Mouse (Mus musculus) A20 (cell line): Measurements from ENCODE around the gene Ints6l.

Source experiments
- DNase-seq: peaks from one replicate; pipeline ENCODE4 v3.0.0-alpha.2; 2011; ENCODE audit warnings: low read depth, low spot score

The Ints6l gene

GRCm38 (mm10) chrX:56454671-56455371 lies at the start of gene Ints6l:
TSS of gene Ints6l (plus strand) at chrX:56454857.
- DNase-seq = peak; percentile 82

DNA sequence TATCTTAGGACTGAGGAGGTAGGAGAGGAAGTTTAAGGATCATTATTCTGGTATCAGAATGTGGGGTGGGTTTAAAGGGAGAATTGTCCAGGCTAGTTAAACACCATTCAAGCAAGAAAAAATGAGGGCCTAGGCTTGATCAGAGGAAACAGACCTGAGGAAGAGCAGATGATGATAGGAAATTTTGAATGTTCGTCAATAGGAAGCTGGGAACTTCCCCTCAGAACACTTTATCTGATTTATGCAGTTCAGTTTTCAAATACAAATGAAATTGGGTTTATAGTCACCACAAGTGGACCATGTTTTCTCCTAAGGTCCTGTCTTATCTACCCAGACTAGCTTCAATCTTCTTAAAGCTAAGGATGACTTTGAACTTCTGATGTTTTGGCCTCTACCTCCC lies 49.2 kb upstream of the Ints6l start:
- no peak for DNase-seq

DNA sequence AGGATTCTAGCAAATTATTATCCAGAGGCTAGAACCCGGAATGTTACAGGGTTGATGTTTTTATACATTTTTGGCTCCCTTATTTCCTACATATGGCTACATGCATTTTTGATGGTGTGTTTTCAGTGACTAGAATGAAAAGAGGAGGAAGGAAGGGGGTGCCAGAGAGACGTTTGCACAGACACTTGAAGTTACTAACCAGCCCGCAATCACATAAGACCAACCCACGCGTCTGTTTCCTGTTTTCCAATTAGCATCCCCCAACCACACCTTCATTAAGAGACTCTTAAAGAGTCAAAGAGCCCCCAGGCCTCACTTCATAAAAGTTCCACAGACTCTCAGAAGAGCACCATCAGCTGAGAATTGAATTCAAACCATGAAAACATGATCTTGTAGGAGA lies 48.5 kb upstream of the Ints6l start:
- DNase-seq = no peak

DNA sequence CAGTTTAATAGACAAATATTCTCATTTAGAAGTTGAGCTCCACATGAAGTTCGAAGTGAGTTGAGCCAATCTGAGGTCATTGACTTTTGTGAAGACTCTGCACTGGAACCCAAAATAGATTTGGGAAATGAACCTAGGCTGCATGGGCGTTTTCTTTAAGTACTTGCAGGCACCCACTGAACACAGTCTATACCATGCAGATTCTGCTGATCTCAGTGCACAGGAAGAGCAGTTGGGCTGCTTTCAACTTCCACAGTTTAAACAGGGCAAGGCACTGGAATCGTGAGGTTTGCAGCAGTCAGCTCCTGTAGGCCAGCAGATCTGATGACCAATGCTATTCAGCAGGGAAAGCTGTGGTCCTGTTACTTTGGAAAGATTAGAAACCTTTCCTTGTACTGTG lies 38.4 kb upstream of the Ints6l start:
- peak; percentile 17 for DNase-seq

- DNase-seq = peak; percentile 47
Measured at GRCm38 (mm10) chrX:56417541-56417940, 37.1 kb upstream of the Ints6l start.

DNA sequence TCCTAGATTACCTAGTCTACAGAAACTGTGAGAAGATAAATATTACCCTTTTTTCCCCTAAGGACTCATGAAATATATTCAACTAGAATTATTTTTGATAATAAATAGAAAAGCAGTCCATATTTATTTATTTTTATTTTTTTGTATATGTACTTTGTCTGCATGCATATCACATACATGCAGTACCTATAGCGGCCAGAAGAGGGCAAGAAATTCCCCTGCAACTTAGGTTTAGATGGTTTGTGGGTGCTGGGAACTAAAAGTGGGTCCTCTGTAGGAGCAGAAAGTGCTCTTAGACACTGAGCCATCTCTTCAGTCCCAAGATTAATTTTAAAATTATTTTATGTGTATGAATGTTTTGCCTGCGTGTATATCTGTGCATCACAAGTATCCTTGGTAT lies 24.1 kb upstream of the Ints6l start:
- no peak for DNase-seq

GRCm38 (mm10) chrX:56435758-56436283 lies 18.8 kb upstream of the Ints6l start:
- no peak for DNase-seq

DNA sequence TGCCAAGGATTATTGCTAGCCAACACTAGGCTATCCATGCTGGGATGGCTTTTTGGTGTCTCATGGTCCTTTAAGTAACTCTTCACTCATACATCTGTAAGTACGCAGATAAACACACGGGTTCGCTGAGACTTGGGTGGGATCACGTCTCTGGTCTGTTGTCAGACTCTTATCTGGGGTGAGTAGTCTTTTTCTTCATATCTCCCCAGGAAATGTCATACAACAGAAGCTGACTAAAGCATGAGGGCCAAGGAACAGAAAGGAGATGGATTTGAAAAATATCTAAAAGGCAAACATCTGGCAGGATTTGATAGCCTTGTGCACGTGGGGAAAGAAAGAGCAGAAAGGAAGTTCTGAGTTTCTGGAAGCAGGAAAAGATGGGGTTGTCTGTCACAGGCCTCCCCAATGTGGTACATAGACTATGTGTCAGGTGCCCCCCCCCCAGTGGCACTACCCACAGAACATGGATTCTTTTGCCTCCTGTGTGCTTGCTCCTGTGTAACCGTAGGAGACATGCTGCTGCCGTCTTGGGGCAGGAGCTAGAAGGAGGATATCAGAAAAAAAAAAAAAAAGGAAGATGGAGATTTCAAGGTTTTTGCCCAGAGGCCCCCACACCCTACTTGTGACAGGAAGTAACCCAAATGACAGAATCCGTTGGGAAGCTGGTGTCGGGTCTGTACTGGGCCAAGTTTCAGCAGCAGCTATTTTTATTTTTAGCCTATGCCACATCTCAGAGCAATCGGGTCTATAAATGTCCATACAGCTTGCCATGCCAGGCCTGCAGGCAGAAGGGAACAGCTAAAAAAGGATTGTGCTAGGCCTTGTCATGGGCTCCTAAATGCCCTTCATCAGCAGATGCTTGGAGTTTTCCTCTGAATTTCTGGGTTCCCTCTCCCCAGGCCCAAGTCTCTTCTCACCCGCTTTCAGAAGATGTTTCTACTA lies 7.9 kb upstream of the Ints6l start:
- no peak for DNase-seq

DNA sequence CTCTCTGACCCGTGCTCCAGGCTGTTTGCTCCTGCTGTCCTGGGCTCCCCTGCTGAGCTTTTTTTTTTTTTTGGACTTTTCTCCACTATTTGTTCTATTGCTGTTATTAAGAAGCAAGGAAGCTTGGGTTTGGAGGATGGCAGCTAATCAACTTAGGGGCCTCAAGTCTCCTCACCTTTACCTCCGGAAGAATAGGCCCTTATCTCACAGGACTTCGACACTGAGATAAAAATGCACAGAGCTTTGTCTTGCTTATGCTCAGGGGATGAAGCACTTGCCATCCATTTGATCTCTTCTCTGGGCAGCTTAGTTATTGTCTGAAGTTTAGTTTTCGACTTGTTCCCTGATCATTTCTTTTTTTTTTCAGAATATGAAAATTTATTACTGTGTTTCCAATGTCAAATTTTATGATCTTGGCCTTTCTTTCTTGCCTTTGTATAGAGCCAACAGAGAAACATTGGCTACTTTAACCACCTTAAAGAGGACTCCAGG lies 7.1 kb upstream of the Ints6l start, which contains the start of gene Gm2174:
Gene Gm2174 (plus strand): TSS at position 442 of the 492 bp plus-strand sequence.
- DNase-seq = no peak

- peak; percentile 90 for DNase-seq
Measured at GRCm38 (mm10) chrX:56455372-56456246, 952 bp downstream of the Ints6l start.

- peak; percentile 47 for DNase-seq
Measured at GRCm38 (mm10) chrX:56456379-56456778, 1.7 kb downstream of the Ints6l start.

GRCm38 (mm10) chrX:56462020-56462933 lies 7.6 kb downstream of the Ints6l start:
- no peak for DNase-seq

- no peak for DNase-seq
Measured at GRCm38 (mm10) chrX:56464906-56465305, 10.2 kb downstream of the Ints6l start.

DNA sequence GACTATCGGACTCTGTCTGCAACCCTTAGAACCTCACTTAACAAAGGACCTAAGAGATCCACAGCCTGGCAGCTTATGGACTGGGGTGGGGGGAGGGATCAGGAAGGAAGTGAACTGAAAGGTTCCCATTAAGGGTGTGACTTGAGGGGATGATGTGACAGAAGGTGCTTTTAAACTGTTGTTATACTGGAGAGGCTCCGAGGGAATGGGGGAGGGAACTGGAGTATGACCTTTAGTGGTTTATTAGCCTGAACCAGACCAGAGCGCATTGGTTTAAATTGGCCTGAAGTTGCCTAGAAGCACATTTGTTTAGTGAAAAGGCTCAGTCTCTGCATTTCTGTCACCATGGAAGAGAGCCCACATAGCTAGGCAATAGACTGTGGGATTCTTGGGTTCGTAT lies 13.0 kb downstream of the Ints6l start:
- no peak for DNase-seq

- DNase-seq = no peak
Measured at GRCm38 (mm10) chrX:56468422-56468821, 13.8 kb downstream of the Ints6l start.

DNA sequence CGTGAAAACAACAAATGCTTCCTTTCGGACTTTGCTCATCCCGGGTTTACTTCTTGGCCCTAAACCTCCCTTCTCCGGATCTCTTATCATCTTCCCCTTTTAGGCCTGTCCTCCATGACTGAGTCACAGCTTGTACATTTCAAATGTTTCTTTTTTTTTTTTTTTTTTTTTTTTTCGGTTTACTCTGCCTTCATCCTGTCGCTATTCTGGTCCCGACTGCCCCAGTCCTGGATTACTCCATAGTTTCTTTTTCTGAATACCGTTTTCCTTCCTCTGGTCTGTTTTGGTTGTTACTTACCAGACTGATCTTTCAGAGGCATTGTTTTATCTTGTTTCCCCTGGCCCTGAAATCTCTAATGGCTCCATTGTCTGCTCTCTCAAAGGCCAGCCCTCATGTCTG lies 19.4 kb downstream of the Ints6l start:
- no peak for DNase-seq

GRCm38 (mm10) chrX:56477553-56477952 lies 22.9 kb downstream of the Ints6l start:
- no peak for DNase-seq

DNA sequence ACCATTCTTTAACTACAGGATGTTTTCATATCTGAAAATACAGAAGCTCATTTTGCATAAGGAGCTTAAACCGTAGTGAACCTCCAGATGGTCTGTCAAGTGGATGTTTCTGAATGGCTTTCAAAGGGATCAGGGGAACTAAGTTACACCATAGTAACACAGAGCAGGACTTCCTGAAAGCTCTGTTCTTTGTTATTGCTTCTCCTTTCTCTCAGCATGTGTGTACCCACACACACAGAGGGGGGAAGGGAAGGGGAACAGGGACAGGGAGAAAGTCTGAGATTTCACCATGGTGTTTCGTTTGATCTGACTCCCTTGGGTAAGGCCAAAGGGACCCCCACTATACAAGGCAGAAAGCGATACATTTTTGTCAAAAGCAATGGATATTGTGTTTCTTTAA lies 27.2 kb downstream of the Ints6l start:
- DNase-seq = peak; percentile 61

GRCm38 (mm10) chrX:56489758-56490157 lies 35.1 kb downstream of the Ints6l start:
- DNase-seq = peak; percentile 74

GRCm38 (mm10) chrX:56497241-56497640 lies 42.6 kb downstream of the Ints6l start:
- peak; percentile 50 for DNase-seq
